Mouse (Mus musculus): Measurements from ENCODE around the gene Hoxd1. TPM values are rescaled to one million over a fixed set of nuclear protein-coding genes. Genes with fewer than 3 reads are reported as not detected.

Hoxd1 gene
- polyA plus RNA-seq, 1 experiment = not detected

GRCm38 (mm10) chr2:74761941-74762340 is 839 bp upstream of the Hoxd1 start:
- TF ChIP-seq CTCF (IDR thresholded peaks at IDR 0.05; ENCODE audit: extremely low read depth, insufficient read length, insufficient replicate concordance, low read depth, low read length) (no peak), POLR2A (IDR thresholded peaks at IDR 0.05; ENCODE audit: low read depth, low read length) (no peak)
- H3K36me3 ChIP-seq (ENCODE audit: control insufficient read depth, insufficient read depth, low read length) = no peaks in the 10 kb centered on the region
- H3K4me1 ChIP-seq (ENCODE audit: control insufficient read depth, insufficient read depth, insufficient read length, low read length) = peaks cover 7% of the 10 kb centered on the region
- H3K4me3 ChIP-seq (ENCODE audit: low read depth, low read length) = no peak overlapping the region
- peaks cover 24% of the 10 kb centered on the region for H3K27me3 ChIP-seq (ENCODE audit: control insufficient read depth, insufficient read depth, low read length)
- WGBS = 8% methylated on average over 13 of the region's 13 CpGs
- H3K27ac ChIP-seq (ENCODE audit: insufficient read depth, low read depth, low read length) = no peak overlapping the region

GRCm38 (mm10) chr2:74763245-74763735 is 510 bp downstream of the Hoxd1 start:
- 4% methylated on average over 52 of the region's 53 CpGs for whole genome bisulfite sequencing
- H3K27me3 ChIP-seq (ENCODE audit: control insufficient read depth, insufficient read depth, low read length) = peaks cover 24% of the 10 kb centered on the region
- peak overlapping the region; percentile 36 for H3K4me3 ChIP-seq (ENCODE audit: low read depth, low read length)
- no peak overlapping the region for H3K27ac ChIP-seq (ENCODE audit: insufficient read depth, low read depth, low read length)
- no peak for TF ChIP-seq POLR2A (IDR thresholded peaks at IDR 0.05; ENCODE audit: low read depth, low read length)
- no peak for TF ChIP-seq CTCF (IDR thresholded peaks at IDR 0.05; ENCODE audit: extremely low read depth, insufficient read length, insufficient replicate concordance, low read depth, low read length)
- peaks cover 7% of the 10 kb centered on the region for H3K4me1 ChIP-seq (ENCODE audit: control insufficient read depth, insufficient read depth, insufficient read length, low read length)
- H3K36me3 ChIP-seq (ENCODE audit: control insufficient read depth, insufficient read depth, low read length) = no peaks in the 10 kb centered on the region

GRCm38 (mm10) chr2:74763976-74764375 is 1.2 kb downstream of the Hoxd1 start:
- Histone ChIP-seq H3K36me3 (ENCODE audit: control insufficient read depth, insufficient read depth, low read length) (no peaks in the 10 kb centered on the region), H3K27ac (ENCODE audit: insufficient read depth, low read depth, low read length) (no peak overlapping the region), H3K27me3 (ENCODE audit: control insufficient read depth, insufficient read depth, low read length) (peaks cover 24% of the 10 kb centered on the region), H3K4me1 (ENCODE audit: control insufficient read depth, insufficient read depth, insufficient read length, low read length) (peaks cover 7% of the 10 kb centered on the region), H3K4me3 (ENCODE audit: low read depth, low read length) (no peak overlapping the region)
- TF ChIP-seq CTCF (IDR thresholded peaks at IDR 0.05; ENCODE audit: extremely low read depth, insufficient read length, insufficient replicate concordance, low read depth, low read length) = no peak
- 57% methylated on average over 10 of the region's 10 CpGs for WGBS

- H3K27ac ChIP-seq (ENCODE audit: insufficient read depth, low read depth, low read length) = no peak overlapping the region
- no peaks in the 10 kb centered on the region for H3K36me3 ChIP-seq (ENCODE audit: control insufficient read depth, insufficient read depth, low read length)
- H3K27me3 ChIP-seq (ENCODE audit: control insufficient read depth, insufficient read depth, low read length) = no peaks in the 10 kb centered on the region; the same call in 1 of the 2 replicates
- no peak for TF ChIP-seq POLR2A (IDR thresholded peaks at IDR 0.05; ENCODE audit: low read depth, low read length)
- no peak for TF ChIP-seq CTCF (IDR thresholded peaks at IDR 0.05; ENCODE audit: extremely low read depth, insufficient read length, insufficient replicate concordance, low read depth, low read length)
- H3K4me1 ChIP-seq (ENCODE audit: control insufficient read depth, insufficient read depth, insufficient read length, low read length) = no peaks in the 10 kb centered on the region
- WGBS = 83% methylated on average over 2 of the region's 2 CpGs
- H3K4me3 ChIP-seq (ENCODE audit: low read depth, low read length) = no peak overlapping the region
Measured at GRCm38 (mm10) chr2:74774359-74774758, 11.6 kb downstream of the Hoxd1 start.

- Histone ChIP-seq H3K36me3 (ENCODE audit: control insufficient read depth, insufficient read depth, low read length) (no peaks in the 10 kb centered on the region), H3K4me1 (ENCODE audit: control insufficient read depth, insufficient read depth, insufficient read length, low read length) (no peaks in the 10 kb centered on the region), H3K27me3 (ENCODE audit: control insufficient read depth, insufficient read depth, low read length) (no peaks in the 10 kb centered on the region; the same call in 1 of the 2 replicates), H3K27ac (ENCODE audit: insufficient read depth, low read depth, low read length) (no peak overlapping the region), H3K4me3 (ENCODE audit: low read depth, low read length) (no peak overlapping the region)
- 71% methylated on average over 13 of the region's 13 CpGs for WGBS
- no peak for TF ChIP-seq CTCF (IDR thresholded peaks at IDR 0.05; ENCODE audit: extremely low read depth, insufficient read length, insufficient replicate concordance, low read depth, low read length)
- no peak for TF ChIP-seq POLR2A (IDR thresholded peaks at IDR 0.05; ENCODE audit: low read depth, low read length)
Measured at GRCm38 (mm10) chr2:74777536-74778275, 14.9 kb downstream of the Hoxd1 start.

- no peak overlapping the region for H3K4me3 ChIP-seq (ENCODE audit: low read depth, low read length)
- H3K27ac ChIP-seq (ENCODE audit: insufficient read depth, low read depth, low read length) = no peak overlapping the region
- TF ChIP-seq CTCF (IDR thresholded peaks at IDR 0.05; ENCODE audit: extremely low read depth, insufficient read length, insufficient replicate concordance, low read depth, low read length) (no peak), POLR2A (IDR thresholded peaks at IDR 0.05; ENCODE audit: low read depth, low read length) (no peak)
- no peaks in the 10 kb centered on the region for H3K36me3 ChIP-seq (ENCODE audit: control insufficient read depth, insufficient read depth, low read length)
- no peaks in the 10 kb centered on the region for H3K4me1 ChIP-seq (ENCODE audit: control insufficient read depth, insufficient read depth, insufficient read length, low read length)
- no peaks in the 10 kb centered on the region for H3K27me3 ChIP-seq (ENCODE audit: control insufficient read depth, insufficient read depth, low read length)
- 84% methylated on average over 5 of the region's 5 CpGs for WGBS
Measured at GRCm38 (mm10) chr2:74781386-74781785, 18.6 kb downstream of the Hoxd1 start.

GRCm38 (mm10) chr2:74795531-74795930 is 32.8 kb downstream of the Hoxd1 start:
- Histone ChIP-seq H3K4me1 (ENCODE audit: control insufficient read depth, insufficient read depth, insufficient read length, low read length) (no peaks in the 10 kb centered on the region), H3K4me3 (ENCODE audit: low read depth, low read length) (no peak overlapping the region), H3K36me3 (ENCODE audit: control insufficient read depth, insufficient read depth, low read length) (no peaks in the 10 kb centered on the region), H3K27ac (ENCODE audit: insufficient read depth, low read depth, low read length) (no peak overlapping the region), H3K27me3 (ENCODE audit: control insufficient read depth, insufficient read depth, low read length) (peaks cover 2% of the 10 kb centered on the region; the same call in 1 of the 2 replicates)
- TF ChIP-seq POLR2A (IDR thresholded peaks at IDR 0.05; ENCODE audit: low read depth, low read length) = no peak
- no peak for TF ChIP-seq CTCF (IDR thresholded peaks at IDR 0.05; ENCODE audit: extremely low read depth, insufficient read length, insufficient replicate concordance, low read depth, low read length)
- WGBS = 53% methylated on average over 7 of the region's 7 CpGs
